Mouse (Mus musculus): Measurements from ENCODE around the gene Lrrn3. TPM values are rescaled to one million over a fixed set of nuclear protein-coding genes. Genes with fewer than 3 reads are reported as not detected.

Gene Lrrn3
- 1 to 10 TPM; 4.3 to 5.8 (median 5.0) TPM for polyA plus RNA-seq (2017; shearing (Covaris generic))

GRCm38 (mm10) chr12:41486331-41486730 is at the start of gene Lrrn3:
Gene Lrrn3, minus strand, starts transcription at chr12:41486431.
- ATAC-seq, result peak; percentile 12

- ATAC-seq, result no peak
Measured at GRCm38 (mm10) chr12:41528410-41528809, 42.2 kb upstream of the Lrrn3 start.

DNA sequence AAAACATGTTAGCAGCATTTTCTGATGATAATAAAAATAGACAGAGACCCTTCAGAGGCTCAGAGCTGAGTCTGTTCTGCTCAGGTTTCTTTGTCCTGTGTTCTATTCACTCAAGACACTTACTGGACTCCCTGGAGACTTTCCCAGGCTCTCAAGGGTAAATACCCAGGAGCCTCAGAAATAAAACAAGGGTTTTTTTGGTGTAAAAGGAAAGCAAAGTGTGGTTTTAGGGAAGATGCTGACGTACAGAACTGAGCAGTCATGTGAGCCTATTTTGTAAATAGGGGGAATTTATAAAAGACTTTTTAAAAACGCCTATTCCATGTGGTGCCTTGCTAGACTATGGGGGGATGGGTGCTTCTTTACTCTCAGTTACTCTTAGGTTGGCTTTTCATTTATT is 40.5 kb upstream of the Lrrn3 start:
- no peak for ATAC-seq

- no peak for ATAC-seq
Measured at GRCm38 (mm10) chr12:41521671-41522070, 35.4 kb upstream of the Lrrn3 start.

DNA sequence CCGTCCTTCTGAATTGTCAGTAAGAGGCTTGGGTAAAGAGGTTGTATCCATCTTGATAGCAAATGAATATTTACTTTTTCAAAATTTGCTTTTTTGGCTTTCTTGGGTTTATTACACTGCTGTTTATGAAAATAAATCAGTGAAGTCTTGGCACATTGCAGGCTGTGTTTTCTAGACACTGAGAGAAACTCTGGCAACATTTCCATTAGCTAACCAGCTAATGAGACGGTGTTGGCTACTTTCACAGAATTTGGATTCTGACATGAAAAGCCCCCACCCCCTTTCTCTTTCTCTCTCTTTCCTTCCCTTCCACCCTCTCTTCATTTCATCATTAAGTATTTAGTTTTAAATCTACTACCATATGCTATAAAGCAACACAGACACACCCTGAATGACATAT is 34.1 kb upstream of the Lrrn3 start:
- no peak for ATAC-seq

DNA sequence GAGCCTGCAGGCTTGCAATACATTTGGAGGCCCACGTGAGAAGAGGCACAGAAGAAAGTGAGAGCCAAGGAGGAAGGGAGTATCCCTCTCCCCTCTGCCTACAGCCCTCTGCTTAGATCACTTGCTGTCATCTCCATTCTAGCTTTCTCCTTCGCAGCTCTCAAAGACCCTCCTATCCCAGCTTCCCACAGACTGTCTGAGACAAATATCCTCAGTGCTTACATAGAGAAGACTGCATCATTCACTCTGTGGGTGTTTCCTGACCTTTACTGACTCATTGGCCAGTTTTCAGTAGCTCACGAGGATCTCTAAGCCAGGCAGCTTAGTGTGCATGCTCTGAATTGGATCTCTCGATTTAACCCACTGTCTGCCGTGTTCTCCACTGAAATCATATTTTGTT is 32.7 kb upstream of the Lrrn3 start:
- no peak for ATAC-seq

GRCm38 (mm10) chr12:41510588-41510987 is 24.4 kb upstream of the Lrrn3 start:
- no peak for ATAC-seq

- ATAC-seq, result no peak
Measured at GRCm38 (mm10) chr12:41508610-41509009, 22.4 kb upstream of the Lrrn3 start.

DNA sequence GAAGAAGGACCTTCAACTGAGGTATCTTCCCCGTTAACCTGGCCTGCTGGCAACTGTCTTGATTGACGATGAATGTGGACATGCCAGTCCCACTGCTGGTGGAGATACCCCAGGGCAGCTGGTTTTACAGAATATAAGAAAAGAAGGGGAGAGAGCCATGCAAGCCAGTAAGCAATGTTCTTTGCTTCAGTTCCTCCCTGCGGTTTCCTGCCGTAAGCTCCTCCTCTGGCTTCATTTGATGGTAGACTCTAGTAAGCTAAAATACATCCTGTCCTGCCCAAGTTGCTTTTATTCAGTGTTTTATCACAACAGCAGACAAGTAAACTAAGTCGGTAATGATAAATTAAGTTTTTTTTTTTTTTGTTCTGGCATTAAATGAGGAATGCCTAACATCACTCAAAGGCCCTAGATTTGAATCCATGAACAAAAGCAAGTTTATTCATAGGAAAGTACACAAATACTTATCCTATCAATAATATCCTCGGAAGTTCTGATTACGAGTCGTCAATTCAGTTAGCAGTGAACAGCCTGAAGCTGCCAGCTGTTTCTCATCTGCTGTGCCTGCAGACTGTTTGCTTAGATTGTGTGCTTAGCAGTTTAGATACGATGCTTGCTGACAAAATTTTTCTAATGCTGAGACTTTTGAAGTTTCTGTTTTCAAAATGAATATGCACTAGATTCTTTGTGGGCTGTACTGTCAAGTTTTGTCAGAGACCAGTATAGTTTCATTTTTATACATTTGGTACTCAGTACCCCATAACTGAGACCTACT is 14.0 kb upstream of the Lrrn3 start:
- peak; percentile 100 for ATAC-seq

DNA sequence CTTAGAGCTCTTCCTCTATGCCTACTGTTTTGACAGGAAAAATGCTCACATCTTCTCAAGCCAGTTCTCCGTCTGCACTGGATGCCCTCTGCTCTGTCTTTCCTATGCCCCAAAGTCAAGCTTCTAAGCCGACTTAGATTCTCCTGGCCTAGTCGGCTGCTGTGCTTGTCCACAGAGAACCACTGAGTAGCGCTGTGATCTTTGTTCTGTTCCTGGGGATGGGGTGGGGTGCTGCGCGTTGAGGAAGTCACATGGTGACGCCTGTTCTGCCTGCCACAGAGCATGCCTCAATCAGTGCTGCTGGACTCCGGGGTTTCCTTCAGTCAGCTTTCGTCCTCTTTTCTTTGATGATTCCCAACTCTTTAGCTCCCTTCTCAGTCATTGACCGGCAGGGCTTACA is 8.4 kb upstream of the Lrrn3 start:
- peak; percentile 67 for ATAC-seq

- ATAC-seq, result peak; percentile 44
Measured at GRCm38 (mm10) chr12:41487005-41487404, 774 bp upstream of the Lrrn3 start.

GRCm38 (mm10) chr12:41485512-41486215 is 567 bp downstream of the Lrrn3 start:
- ATAC-seq, result peak; percentile 61

- peak; percentile 33 for ATAC-seq
Measured at GRCm38 (mm10) chr12:41484689-41485511, 1.3 kb downstream of the Lrrn3 start.

- ATAC-seq, result no peak
Measured at GRCm38 (mm10) chr12:41483593-41484451, 2.4 kb downstream of the Lrrn3 start.

DNA sequence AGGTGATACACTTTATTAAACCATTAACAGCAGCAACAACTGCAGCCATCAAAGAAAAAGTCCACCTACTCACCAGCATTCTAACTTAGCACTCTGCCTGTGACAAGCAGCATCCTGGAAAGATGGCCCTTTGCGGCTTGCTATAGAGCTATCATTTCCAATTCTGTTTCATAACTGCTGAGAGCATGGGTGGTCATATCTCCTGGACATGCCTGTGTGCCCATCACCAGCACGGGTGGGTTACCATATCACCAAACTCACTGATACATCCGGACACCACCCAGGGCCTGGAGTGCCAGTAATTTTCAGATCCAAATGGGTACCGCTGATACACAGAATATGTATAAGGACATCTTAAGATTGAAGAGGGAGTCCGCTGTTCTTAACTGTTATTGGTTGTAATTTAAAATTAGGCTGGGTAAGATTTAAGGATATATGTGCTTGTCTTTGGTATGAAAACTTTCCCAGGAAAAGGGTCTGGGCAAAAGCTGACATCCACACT is 3.1 kb downstream of the Lrrn3 start:
- no peak for ATAC-seq

GRCm38 (mm10) chr12:41481486-41481885 is 4.7 kb downstream of the Lrrn3 start:
- ATAC-seq, result no peak

DNA sequence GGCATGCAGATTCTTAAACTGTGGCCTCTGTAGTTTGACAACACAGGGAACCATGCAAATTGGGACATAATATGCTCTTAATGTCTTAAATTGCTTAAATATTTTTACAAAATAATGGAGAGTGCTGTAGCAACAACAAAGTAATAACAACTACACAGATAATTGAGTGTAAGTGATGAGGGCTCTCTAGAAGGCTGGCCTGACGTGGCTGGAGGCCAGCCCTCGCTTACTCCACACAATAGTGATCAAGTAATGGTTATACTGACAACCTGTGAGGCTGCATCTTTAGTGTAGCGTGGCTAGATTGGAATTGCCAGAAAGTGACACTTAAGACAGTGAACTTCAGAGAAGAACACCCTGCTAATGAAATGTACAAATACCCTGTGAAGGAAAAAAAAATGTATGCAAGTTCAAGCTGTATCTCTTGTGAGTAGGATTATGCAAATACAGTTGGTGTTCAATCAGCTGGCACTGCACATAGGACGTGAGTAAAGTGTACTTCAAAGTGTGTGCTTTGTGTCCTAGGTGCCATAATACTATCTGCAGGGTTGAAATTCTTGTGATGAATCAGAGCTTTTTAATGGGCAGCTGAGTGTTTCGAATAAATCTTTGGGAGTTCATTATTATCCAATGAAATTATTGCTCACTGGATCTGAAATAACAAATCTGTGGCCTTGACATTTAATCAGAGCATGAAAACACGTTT is 17.0 kb downstream of the Lrrn3 start:
- no peak for ATAC-seq

DNA sequence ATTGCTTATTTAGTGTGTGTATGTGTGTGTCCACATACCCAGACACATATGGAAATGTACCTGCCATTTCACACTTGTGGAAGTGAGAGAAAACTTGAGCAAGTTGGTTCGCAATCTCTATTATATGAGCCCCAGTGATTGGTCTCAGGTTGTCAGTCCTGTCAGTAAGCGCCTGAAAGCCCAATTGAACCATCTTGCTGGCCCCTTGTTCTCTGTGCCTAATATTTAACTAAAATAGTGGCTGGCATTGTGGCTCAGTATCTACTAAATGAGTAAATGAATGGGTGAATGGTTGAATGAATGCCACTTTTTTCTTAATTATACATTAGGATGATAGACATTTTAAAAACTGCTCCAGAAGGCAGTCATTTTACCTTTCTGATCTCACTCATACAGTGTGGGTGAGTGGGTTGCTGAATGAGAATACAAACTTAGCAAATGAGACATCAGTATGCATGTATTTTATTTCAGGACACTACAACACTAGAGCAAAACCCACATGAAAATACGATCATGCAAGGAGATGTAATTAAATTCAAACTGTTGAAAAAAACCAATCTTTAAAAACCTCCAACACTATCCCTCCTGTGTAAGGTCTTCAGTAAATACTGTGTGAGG is 17.7 kb downstream of the Lrrn3 start:
- ATAC-seq, result no peak

DNA sequence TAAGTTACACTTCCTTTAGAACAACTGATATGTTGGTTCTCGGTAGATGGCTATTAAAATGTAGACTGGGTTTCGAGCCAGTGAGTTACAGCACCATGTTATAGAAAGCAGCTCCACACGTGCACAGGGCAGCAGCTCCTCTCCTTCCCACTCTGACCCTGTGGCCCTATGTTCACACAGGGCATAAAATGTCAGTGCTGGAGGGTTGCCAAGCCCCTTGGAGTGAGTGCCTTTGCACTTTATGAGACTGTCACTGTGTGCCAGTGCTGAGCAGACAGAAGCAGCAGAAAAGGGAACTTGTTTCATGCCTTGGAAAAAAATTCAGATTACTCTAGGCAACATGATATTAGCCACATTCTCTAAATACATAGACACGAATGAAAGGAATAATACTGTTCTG is 47.8 kb downstream of the Lrrn3 start:
- ATAC-seq, result no peak

DNA sequence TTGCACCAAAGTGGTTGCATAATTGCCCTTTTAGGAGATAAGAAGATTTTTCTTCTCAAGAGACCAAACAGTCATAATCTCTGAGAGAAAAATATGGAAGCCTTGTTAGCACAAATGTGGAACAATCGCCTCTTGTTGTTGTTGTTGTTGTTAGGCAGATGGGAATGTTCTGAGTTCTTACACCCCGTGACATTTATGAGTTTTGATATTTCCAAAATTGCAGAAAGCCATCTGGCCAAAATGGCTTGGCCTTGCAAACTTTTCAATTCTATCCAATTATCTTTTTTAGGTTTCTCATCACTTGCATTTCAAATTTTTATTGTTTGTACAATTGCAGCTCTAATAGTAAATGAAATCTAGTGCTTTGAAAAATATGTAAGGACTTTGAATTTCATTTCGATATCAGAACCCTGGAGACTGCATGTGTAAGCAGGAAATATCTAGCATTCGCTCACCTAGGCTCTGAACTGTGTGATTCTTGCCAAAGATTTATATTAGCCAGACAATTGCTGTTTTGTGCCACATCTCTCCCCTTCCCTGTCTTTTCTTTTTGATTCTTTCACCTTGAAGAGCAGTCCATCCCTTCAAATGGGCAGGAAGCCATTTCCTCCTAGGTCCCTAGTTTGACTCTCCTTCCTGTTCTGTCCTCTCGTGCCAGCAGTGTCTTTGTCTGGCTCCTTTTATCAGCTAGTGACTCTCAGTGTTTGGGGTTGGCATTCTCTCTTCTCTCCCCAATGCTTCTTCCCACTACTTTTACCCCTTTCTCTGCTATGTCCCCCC is 49.8 kb downstream of the Lrrn3 start:
- ATAC-seq, result no peak

Measured in inflammation-experienced regulatory T-cells, adult 6 months (primary cell).